Mouse (Mus musculus) midbrain, embryonic 10.5 days (tissue): ENCODE data around the gene Ankrd11. TPM values are rescaled to one million over a fixed set of nuclear protein-coding genes. Genes with fewer than 3 reads are reported as not detected.

Source experiments
- DNase-seq: peaks from one replicate; pipeline ENCODE4 v3.0.0-alpha.2; 2017; ENCODE audit warnings: low spot score
- H3K27ac ChIP-seq: fragments of 300-500 bp; sonication (generic); replicated peaks from 2 replicates; pipeline ENCODE4 v1.5.1; 2016; ENCODE audit warnings: mild to moderate bottlenecking
- H3K27me3 ChIP-seq: fragments of 300-500 bp; sonication (generic); 2 replicates; pipeline ENCODE4 v1.6.1; 2016; ENCODE audit warnings: low read depth, mild to moderate bottlenecking; ENCODE audit not compliant: poor library complexity, severe bottlenecking
- H3K36me3 ChIP-seq: fragments of 300-500 bp; sonication (generic); 2 replicates; pipeline ENCODE4 v1.6.1; 2016; ENCODE audit warnings: mild to moderate bottlenecking, moderate library complexity
- H3K4me1 ChIP-seq: fragments of 300-500 bp; sonication (generic); 2 replicates; pipeline ENCODE4 v1.6.1; 2016
- H3K4me3 ChIP-seq: fragments of 300-500 bp; sonication (generic); 2 replicates; pipeline ENCODE4 v1.5.1; 2016; ENCODE audit warnings: mild to moderate bottlenecking, moderate library complexity
- H3K9me3 ChIP-seq: fragments of 300-500 bp; sonication (generic); replicated peaks from 2 replicates; pipeline ENCODE4 v1.6.1; 2016; ENCODE audit warnings: mild to moderate bottlenecking
- WGBS: fragments of 180-500 bp; shearing (Covaris S2); methylation state at CpG from one replicate; pipeline ENCODE4 v1.1.7; 2016; 5-methylcytosine and 5-hydroxymethylcytosine counted together
- polyA plus RNA-seq: library from polyadenylated mRNA; unstranded; fragments of >200 nt; fragmentation: Nextera tagmentation; extraction: Ambion mirVana; gene quantifications from 2 replicates; pipeline ENCODE4 v1.2.1, GENCODE M21; 2016

Gene Ankrd11
- polyA plus RNA-seq, 1 experiment from 2014 or later, result 29.5 TPM

DNA sequence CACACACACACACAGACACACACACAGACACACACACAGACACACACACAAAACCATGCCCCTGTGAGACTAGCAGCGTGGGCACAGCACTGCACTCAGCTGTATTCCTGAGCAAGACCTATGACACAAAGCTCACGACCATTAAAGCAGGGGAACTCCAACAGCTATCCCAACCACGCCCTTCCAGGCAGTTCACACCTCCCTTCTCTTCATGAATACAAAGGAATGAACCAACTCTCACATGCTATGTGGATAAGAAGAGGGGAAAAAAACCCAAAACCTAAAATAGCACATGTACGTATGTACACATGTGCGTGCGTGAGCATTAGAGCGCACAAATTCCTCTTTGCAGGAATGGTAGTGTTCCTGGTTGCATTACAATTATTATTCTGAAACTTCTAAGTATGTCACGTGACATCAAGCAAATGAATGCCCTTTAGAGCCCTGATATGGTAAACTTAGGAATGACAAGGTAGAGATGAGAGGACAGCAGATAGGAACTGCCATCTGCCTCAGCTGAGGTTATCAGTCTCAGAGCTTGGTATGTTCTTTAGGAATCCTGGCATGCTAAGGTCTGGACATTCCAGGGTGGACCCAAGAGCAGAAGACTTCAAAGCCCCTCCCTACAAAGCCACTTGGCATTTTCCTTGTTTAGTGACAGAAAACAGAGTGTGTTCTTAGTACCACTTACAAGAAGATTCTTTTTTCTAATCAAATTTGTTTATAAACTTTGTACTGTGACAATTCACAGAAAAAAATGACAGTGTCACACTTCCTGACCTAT lies 115.9 kb downstream of the Ankrd11 start:
- Histone ChIP-seq H3K36me3 (peaks cover 20% of the 10 kb centered on the region; the same call in 1 of the 2 replicates), H3K4me1 (peaks cover 18% of the 10 kb centered on the region), H3K27me3 (no peaks in the 10 kb centered on the region), H3K27ac (no peak overlapping the region), H3K9me3 (no peaks in the 10 kb centered on the region), H3K4me3 (no peak overlapping the region)
- DNase-seq, result no peak
- 95% methylated on average over 8 of the region's 8 CpGs for WGBS

DNA sequence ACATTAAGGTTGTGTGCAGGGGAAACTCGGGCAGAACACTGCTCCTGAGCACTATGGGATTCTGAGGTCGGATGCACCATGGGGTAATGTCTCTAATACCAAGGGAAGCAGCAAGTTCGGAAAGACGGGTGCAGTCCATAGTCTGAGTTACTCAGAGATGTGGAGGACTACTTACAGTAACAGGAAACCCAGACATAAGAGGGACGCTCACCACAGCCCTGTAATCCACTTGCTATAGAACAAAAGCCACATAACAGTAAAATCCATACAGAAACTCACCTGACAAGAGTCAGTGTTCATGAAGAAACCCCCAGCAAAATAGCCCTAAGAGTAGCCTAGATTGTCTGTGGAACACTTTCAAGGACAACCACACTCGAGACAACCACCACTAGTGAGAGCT lies 118.0 kb downstream of the Ankrd11 start:
- Histone ChIP-seq H3K27me3 (no peaks in the 10 kb centered on the region), H3K36me3 (peaks cover 20% of the 10 kb centered on the region; the same call in 1 of the 2 replicates), H3K27ac (no peak overlapping the region), H3K9me3 (no peaks in the 10 kb centered on the region), H3K4me3 (no peak overlapping the region), H3K4me1 (peaks cover 26% of the 10 kb centered on the region)
- no peak for DNase-seq
- 78% methylated on average over 6 of the region's 6 CpGs for WGBS

DNA sequence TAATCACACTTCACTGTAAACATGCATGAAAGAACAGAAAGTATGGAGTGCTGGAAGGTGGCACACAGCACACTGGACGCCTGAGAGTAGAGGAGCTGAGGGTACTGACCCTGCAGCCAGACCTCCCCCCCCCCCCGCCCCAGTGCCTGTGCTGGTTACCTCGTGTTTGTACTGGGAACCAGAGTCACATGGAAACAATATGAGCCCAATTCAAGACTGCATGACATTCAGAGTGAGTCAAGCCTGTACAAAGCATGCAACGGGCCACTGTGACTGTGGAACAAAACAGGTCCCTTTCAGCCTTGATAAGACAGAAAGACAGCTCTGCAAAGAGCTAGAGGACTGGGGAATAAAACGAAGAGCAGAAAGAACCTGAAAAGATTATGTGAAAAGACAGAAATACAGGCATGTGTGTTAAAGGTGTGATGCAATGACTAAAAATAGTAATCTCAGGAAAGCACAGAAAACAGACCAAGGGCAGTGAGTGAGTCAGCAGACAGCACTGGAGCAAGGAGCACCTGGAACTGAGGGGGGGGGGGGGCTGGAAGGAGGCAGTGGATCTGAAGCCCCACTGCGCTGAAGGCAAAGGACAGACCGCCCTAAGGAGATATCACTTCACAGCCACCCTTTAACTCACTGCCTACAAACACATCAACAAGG lies 118.5 kb downstream of the Ankrd11 start:
- H3K36me3 ChIP-seq, result peaks cover 17% of the 10 kb centered on the region; the same call in 1 of the 2 replicates
- H3K4me1 ChIP-seq, result peaks cover 30% of the 10 kb centered on the region
- H3K4me3 ChIP-seq, result no peak overlapping the region
- WGBS, result 68% methylated on average over 7 of the region's 7 CpGs
- H3K27ac ChIP-seq, result no peak overlapping the region
- no peaks in the 10 kb centered on the region for H3K9me3 ChIP-seq
- no peak for DNase-seq
- no peaks in the 10 kb centered on the region for H3K27me3 ChIP-seq

DNA sequence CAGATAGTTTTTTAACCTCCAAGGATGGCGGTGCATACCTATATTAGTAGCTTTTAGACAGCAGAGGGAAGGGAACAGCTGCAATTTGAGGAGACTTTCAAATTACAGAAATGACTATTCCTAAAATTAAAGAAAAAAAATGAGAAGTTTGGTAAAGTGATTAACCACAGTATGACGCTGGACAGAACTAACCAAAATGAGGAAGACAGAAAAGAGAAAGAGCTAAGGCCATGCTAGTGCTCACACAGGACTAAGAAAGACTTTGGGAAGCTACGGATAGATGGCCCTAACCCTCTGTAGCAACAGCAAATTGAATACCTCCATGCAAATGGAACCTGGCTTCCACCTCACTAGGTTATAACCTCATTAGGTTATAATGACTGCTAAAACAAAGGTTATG lies 119.1 kb downstream of the Ankrd11 start:
- 89% methylated on average over 3 of the region's 3 CpGs for WGBS
- Histone ChIP-seq H3K36me3 (peaks cover 12% of the 10 kb centered on the region; the same call in 1 of the 2 replicates), H3K27ac (no peak overlapping the region), H3K27me3 (no peaks in the 10 kb centered on the region), H3K9me3 (no peaks in the 10 kb centered on the region), H3K4me3 (no peak overlapping the region), H3K4me1 (peaks cover 36% of the 10 kb centered on the region)
- DNase-seq, result no peak

DNA sequence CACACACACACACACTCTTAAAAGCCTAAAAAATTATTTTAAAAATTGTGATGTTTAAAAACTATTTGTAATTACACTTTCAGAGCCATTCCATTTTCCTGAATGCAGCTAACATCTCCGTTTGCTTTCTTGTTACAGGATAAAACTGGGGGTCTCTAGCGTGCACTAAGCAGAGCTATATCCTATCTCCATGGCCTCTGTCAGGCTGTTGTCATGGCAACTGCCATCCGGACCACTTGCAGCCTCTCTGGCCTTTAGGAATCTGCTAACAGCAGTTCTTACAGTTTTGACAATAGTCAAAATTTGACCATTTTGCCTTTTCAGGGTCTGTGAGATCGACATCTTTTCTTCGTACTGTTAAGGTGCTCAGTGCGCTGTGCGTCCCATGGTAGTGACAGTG lies 121.2 kb downstream of the Ankrd11 start:
- no peak for DNase-seq
- H3K27me3 ChIP-seq, result no peaks in the 10 kb centered on the region
- H3K9me3 ChIP-seq, result no peaks in the 10 kb centered on the region
- no peak overlapping the region for H3K27ac ChIP-seq
- peaks cover 43% of the 10 kb centered on the region for H3K4me1 ChIP-seq
- 81% methylated on average over 7 of the region's 7 CpGs for WGBS
- no peak overlapping the region for H3K4me3 ChIP-seq
- H3K36me3 ChIP-seq, result peaks cover 4% of the 10 kb centered on the region

DNA sequence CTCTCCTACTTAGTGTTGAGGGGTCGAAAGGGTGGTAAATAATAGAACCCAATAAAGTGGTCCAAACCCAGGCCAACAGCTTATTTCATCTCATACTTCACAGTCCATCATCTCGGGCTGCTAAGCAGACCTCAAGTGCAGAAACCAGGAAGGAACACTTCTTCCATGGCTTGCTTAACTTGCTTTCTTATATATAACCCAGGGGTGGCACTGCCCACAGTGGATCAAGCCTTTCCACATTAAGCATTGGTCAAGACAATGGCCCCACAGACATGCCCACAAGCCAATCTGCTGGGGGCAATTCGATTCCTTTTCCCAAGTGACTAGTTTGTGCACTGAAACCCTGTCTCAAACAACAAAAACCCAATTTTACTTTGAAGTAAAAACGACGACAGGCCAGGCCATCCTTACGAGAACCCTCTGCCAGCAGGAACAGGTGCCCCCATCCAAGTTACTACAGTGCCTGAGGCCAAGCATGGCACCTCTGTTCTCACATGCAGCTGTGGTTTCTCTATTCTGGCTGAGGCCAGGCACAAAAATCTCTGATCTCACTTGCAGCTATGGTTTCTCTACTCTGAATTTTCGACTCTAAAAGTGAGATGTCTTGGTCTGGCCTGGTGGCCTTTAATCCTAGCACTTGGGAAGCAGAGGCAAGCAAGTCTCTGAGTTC lies 123.5 kb downstream of the Ankrd11 start:
- Histone ChIP-seq H3K27me3 (no peaks in the 10 kb centered on the region), H3K9me3 (no peaks in the 10 kb centered on the region), H3K36me3 (peaks cover 27% of the 10 kb centered on the region), H3K4me1 (peaks cover 35% of the 10 kb centered on the region), H3K27ac (no peak overlapping the region), H3K4me3 (no peak overlapping the region)
- DNase-seq, result no peak
- WGBS, result 84% methylated on average over 7 of the region's 7 CpGs

DNA sequence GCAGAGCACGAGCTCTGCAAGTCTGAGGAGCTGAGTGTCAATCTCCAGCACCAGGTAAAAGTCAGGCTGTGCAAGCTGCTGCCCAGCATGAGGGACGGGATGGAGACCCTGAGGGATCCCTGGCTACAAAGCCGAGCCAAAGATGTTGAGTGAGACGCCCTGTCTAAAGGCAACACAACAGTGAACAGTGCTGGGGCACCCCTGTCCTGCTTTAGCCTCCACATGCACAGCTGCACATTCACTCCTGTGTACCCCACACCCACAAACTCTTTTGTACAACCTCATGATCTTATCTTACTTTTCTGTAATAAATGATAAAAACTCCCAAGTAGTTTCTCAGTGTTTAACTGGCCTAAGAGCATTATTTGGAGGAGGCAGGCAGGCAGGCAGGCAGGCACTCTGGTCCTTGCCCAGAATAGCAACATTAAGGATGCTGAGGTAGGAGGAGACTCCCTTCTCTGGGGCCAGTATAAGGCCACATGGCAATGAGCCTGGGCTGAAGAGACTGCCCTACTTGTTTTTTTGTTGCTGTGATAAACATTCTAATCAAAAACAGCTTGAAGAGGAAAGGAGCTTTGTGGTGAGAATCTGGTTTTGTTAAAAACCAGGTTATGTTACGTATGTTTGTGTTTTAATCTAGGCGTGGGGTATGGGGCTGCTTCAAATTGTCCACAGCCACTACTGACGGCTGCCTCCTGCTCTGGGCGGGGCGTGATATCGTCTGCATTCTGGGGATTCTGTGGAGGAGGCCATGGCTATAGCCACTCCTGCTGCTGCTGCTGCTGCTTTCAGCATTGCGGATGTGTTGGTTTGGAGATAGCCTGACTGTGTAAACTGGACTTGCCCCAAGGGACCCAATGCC lies 124.3 kb downstream of the Ankrd11 start:
- 73% methylated on average over 11 of the region's 11 CpGs for WGBS
- H3K4me3 ChIP-seq, result no peak overlapping the region
- H3K27ac ChIP-seq, result 0 out of 2 replicates have a peak overlapping the region, but pooled peaks have one; percentile 6
- peaks cover 32% of the 10 kb centered on the region for H3K4me1 ChIP-seq
- H3K9me3 ChIP-seq, result no peaks in the 10 kb centered on the region
- peaks cover 35% of the 10 kb centered on the region for H3K36me3 ChIP-seq
- no peaks in the 10 kb centered on the region for H3K27me3 ChIP-seq
- DNase-seq, result no peak

DNA sequence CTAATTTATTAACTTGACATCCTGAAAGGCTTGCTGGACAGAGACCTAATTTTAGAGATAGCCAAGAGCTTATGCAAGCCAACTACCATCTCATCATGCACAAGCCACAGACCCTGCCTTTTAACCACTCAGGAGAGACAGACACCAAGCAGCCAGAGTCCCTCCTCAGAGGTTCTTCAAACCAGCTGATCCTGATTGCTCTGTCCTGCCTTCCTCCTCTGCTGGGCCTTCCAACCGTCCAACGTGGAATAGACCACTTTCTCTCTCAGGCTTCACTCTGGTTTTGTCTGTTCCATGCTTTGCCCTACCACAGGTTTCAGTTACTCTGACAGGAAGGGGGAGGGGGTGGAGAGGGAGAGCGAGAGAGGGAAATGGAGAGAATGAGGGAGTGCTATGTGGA lies 125.3 kb downstream of the Ankrd11 start:
- Histone ChIP-seq H3K27ac (no peak overlapping the region), H3K9me3 (no peaks in the 10 kb centered on the region), H3K36me3 (peaks cover 44% of the 10 kb centered on the region), H3K27me3 (no peaks in the 10 kb centered on the region), H3K4me3 (no peak overlapping the region), H3K4me1 (peaks cover 32% of the 10 kb centered on the region)
- no peak for DNase-seq
- 77% methylated on average over 3 of the region's 3 CpGs for WGBS

DNA sequence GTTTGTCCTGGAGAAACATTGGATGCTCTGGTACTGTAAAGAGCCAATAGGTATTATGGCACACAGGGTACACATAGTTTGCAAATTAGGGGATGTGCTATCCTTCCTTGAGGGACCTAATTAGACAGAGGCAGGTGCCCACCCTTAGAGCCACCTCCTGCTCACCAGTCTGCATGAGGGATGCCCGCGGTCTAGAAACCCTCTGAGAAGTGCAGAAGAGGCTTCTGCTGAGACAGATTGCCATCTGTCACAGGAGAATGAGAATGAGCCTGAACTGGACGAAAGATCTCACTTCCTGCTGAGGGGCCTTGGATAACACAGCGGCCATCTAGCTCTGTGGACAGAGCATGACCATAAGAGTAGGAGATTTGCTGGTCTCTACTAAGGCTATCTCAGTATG lies 129.2 kb downstream of the Ankrd11 start:
- 93% methylated on average over 4 of the region's 4 CpGs for WGBS
- Histone ChIP-seq H3K4me3 (no peak overlapping the region), H3K27me3 (no peaks in the 10 kb centered on the region), H3K9me3 (no peaks in the 10 kb centered on the region), H3K27ac (no peak overlapping the region), H3K36me3 (peaks cover 66% of the 10 kb centered on the region), H3K4me1 (peaks cover 15% of the 10 kb centered on the region)
- DNase-seq, result no peak

DNA sequence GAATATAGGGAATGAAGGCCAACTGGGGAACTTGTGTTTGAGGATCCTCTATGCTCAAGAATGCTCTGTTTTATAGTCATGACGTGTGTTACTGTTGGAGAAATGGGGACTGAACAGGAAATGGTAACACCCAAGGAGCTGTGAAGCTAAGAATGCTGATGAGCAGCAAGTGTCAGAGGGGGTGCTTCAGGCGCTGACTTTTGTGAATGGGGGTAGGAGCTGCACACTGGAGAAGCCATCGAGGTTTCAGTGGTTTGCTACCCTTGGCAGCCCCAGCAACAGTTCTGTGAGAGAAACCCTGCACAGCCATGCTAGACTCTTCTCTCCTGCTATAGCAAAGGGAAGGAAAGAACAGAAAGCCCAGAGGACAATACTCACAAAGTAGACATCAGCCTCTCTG lies 129.9 kb downstream of the Ankrd11 start:
- WGBS, result 87% methylated on average over 3 of the region's 3 CpGs
- no peak overlapping the region for H3K27ac ChIP-seq
- no peak for DNase-seq
- no peak overlapping the region for H3K4me3 ChIP-seq
- no peaks in the 10 kb centered on the region for H3K9me3 ChIP-seq
- peaks cover 9% of the 10 kb centered on the region for H3K4me1 ChIP-seq
- no peaks in the 10 kb centered on the region for H3K27me3 ChIP-seq
- H3K36me3 ChIP-seq, result peaks cover 73% of the 10 kb centered on the region

DNA sequence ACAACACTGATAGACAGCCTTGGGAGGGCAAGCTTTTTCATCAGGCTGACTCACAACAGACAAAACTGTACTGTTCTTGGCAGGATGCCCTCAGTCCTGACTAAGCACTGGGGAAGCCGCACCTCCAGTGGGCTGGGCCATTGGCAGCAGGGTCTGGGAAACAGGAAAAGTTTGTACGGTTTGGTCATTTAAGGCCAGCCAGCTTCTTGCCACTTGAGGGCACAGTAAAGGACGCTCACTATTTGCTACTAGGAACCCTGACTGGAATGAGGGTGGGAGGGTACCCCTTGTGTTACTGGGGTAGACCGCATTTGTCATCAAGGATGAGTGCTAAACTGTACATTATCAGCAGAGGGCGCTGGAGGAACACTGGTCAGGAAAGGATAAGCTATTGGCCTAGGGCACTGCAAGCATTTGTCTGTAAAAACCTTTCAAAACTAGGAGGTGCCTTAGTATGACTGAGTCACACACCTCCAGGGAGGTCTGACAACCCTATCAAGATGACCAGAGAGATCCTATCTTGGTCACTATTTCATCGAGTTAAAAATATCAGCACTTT lies 135.5 kb downstream of the Ankrd11 start:
- no peaks in the 10 kb centered on the region for H3K9me3 ChIP-seq
- H3K27me3 ChIP-seq, result no peaks in the 10 kb centered on the region
- peak; percentile 65 for DNase-seq
- peaks cover 39% of the 10 kb centered on the region for H3K4me1 ChIP-seq
- no peak overlapping the region for H3K27ac ChIP-seq
- H3K36me3 ChIP-seq, result peaks cover 41% of the 10 kb centered on the region
- WGBS, result 63% methylated on average over 6 of the region's 6 CpGs
- H3K4me3 ChIP-seq, result no peak overlapping the region

DNA sequence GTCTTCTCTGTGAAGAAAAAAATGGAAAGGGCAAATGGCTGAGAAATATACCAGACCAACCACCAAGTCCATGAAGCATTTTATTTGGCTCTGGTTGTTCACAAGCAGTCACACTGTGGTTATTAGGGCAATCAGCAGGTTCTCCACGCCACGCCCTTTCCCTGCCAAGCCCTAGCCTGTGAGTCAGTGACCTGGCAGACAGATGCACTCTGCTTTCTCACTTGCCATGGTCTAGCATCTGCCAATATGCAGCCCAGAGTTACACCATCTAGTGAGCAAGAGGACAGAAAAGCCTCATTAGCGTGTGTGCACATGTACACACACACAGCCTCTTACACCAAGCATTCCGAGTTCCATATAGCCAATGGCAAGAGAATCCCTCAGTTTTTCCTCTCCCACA lies 136.7 kb downstream of the Ankrd11 start:
- 92% methylated on average over 4 of the region's 4 CpGs for WGBS
- no peaks in the 10 kb centered on the region for H3K9me3 ChIP-seq
- peaks cover 39% of the 10 kb centered on the region for H3K4me1 ChIP-seq
- H3K27me3 ChIP-seq, result no peaks in the 10 kb centered on the region
- H3K4me3 ChIP-seq, result no peak overlapping the region
- H3K36me3 ChIP-seq, result peaks cover 45% of the 10 kb centered on the region
- H3K27ac ChIP-seq, result no peak overlapping the region
- no peak for DNase-seq
